Mouse (Mus musculus) olfactory bulb, adult 2 months (tissue): ENCODE results near the gene Cpsf2.

ENCODE experiments used
- CTCF ChIP-seq: fragments of 200-500 bp; IDR thresholded peaks from 2 replicates; pipeline ENCODE4 v1.5.1; 2012; ENCODE audit warnings: low read depth, mild to moderate bottlenecking, low read length, moderate library complexity; ENCODE audit not compliant: insufficient read depth
- POLR2A ChIP-seq: fragments of 200-500 bp; IDR thresholded peaks from 2 replicates; pipeline ENCODE4 v1.6.1; 2012; ENCODE audit warnings: mild to moderate bottlenecking, low read depth, low read length, moderate library complexity; ENCODE audit not compliant: insufficient read depth

- TF ChIP-seq CTCF = no peak
- TF ChIP-seq POLR2A = no peak
Observed at GRCm38 (mm10) chr12:101994576-101995467, 19.0 kb downstream of the Cpsf2 start.
